ENCODE assay signal across 1 mouse cellular context in genomic region chr3:116726807-116727206, GRCm38 (mm10).
TF ChIP-seq lines count a peak whose summit lies in the region.

No protein-coding gene starts in this region.

TF ChIP-seq in MEL, 35 proteins besides CTCF, POLR2A, EP300 and RAD21 (continued from another document):
- peak; percentile 92 for TF ChIP-seq GATA1 (IDR thresholded peaks at IDR 0.05; ENCODE audit: low read depth, low read length)
- TF ChIP-seq RCOR1 (IDR thresholded peaks at IDR 0.05; ENCODE audit: low read depth, low read length), result peak; percentile 96
- TF ChIP-seq USF2 (IDR thresholded peaks at IDR 0.05; ENCODE audit: borderline replicate concordance in 1 of 2, insufficient read depth in 1 of 2, low read depth in 1 of 2, low read length in 2 of 2), result no peak
- no peak for TF ChIP-seq MEF2A (IDR thresholded peaks at IDR 0.05; ENCODE audit: extremely low read depth, insufficient replicate concordance, low read depth, low read length, poor library complexity, severe bottlenecking)
- no peak for TF ChIP-seq ELF1 (IDR thresholded peaks at IDR 0.05; ENCODE audit: low read depth, low read length)
- no peak for TF ChIP-seq GABPA (IDR thresholded peaks at IDR 0.05; ENCODE audit: low read depth, low read length)
- TF ChIP-seq ZNF384 (IDR thresholded peaks at IDR 0.05; ENCODE audit: low read depth, low read length), result no peak
- no peak for TF ChIP-seq KAT2A (conservative IDR thresholded peaks at IDR 0.05; ENCODE audit: low read depth, low read length)
- no peak for TF ChIP-seq USF1 (IDR thresholded peaks at IDR 0.05; ENCODE audit: low read depth, low read length)
- no peak for TF ChIP-seq NRF1 (IDR thresholded peaks at IDR 0.05; ENCODE audit: insufficient read depth, low read depth, low read length, poor library complexity, severe bottlenecking)
